Mouse (Mus musculus): ENCODE data around the gene Srsf5. TPM values are rescaled to one million over a fixed set of nuclear protein-coding genes. Genes with fewer than 3 reads are reported as not detected.
"Not testable (repeated sequence)": the region's sequence is repeated elsewhere in the genome, so short reads cannot be mapped to it uniquely, and the experiment has no call there.

Gene Srsf5
- total RNA-seq, 2 experiments from 2014 or later = 319 to 320 TPM

GRCm38 (mm10) chr12:80949603-80950002 lies 4.3 kb downstream of the Srsf5 start:
- DNase-seq = not testable (repeated sequence)

GRCm38 (mm10) chr12:80951640-80952219 lies 6.4 kb downstream of the Srsf5 start:
- no peak for DNase-seq

GRCm38 (mm10) chr12:80952526-80952925 lies 7.2 kb downstream of the Srsf5 start:
- no peak for DNase-seq

- DNase-seq = no peak
Observed at GRCm38 (mm10) chr12:80956039-80956438, 10.7 kb downstream of the Srsf5 start.

- no peak for DNase-seq
Observed at GRCm38 (mm10) chr12:80957961-80958360, 12.7 kb downstream of the Srsf5 start.

- DNase-seq = no peak
Observed at GRCm38 (mm10) chr12:80962566-80962965, 17.3 kb downstream of the Srsf5 start.

- DNase-seq = no peak
Observed at GRCm38 (mm10) chr12:80966059-80966838, 20.9 kb downstream of the Srsf5 start.

- no peak for DNase-seq
Observed at GRCm38 (mm10) chr12:80967918-80968317, 22.6 kb downstream of the Srsf5 start.

GRCm38 (mm10) chr12:80968605-80969004 lies 23.3 kb downstream of the Srsf5 start, which contains the start of gene Slc10a1:
TSS of gene Slc10a1 (minus strand) at chr12:80968705.
- DNase-seq = no peak

GRCm38 (mm10) chr12:80970181-80970705 lies 24.9 kb downstream of the Srsf5 start:
- no peak for DNase-seq

GRCm38 (mm10) chr12:80971756-80972155 lies 26.5 kb downstream of the Srsf5 start:
- no peak for DNase-seq

- no peak for DNase-seq
Observed at GRCm38 (mm10) chr12:80975939-80976671, 30.8 kb downstream of the Srsf5 start.

- DNase-seq = peak; percentile 68 to 71
Observed at GRCm38 (mm10) chr12:80982326-80982725, 37.0 kb downstream of the Srsf5 start.

- DNase-seq = no peak
Observed at GRCm38 (mm10) chr12:80983695-80984094, 38.4 kb downstream of the Srsf5 start.

- DNase-seq = no peak
Observed at GRCm38 (mm10) chr12:80986628-80987027, 41.3 kb downstream of the Srsf5 start.

GRCm38 (mm10) chr12:80988286-80988685 lies 43.0 kb downstream of the Srsf5 start:
- no peak for DNase-seq

- DNase-seq = no peak
Observed at GRCm38 (mm10) chr12:80990901-80991445, 45.7 kb downstream of the Srsf5 start.

GRCm38 (mm10) chr12:80991806-80992205 lies 46.5 kb downstream of the Srsf5 start:
- DNase-seq = no peak

- no peak for DNase-seq
Observed at GRCm38 (mm10) chr12:80992540-80993122, 47.3 kb downstream of the Srsf5 start.

GRCm38 (mm10) chr12:80993773-80994172 lies 48.5 kb downstream of the Srsf5 start:
- no peak for DNase-seq

GRCm38 (mm10) chr12:80995326-80995725 lies 50.0 kb downstream of the Srsf5 start:
- DNase-seq = no peak

GRCm38 (mm10) chr12:80997652-80998051 lies 52.3 kb downstream of the Srsf5 start:
- DNase-seq = no peak
